Mouse (Mus musculus) limb, embryonic 14.5 days (tissue): ENCODE measurements around the gene Cdkn1c. TPM values are rescaled to one million over a fixed set of nuclear protein-coding genes. Genes with fewer than 3 reads are reported as not detected.

ENCODE experiments used
- ATAC-seq: fragments of 200-750 bp; cut with Nextera tagmentation; 2 replicates; pipeline ENCODE4 v1.8.0; 2017; ENCODE audit warnings: low read depth, moderate number of reproducible peaks, moderate TSS enrichment; ENCODE audit not compliant: low FRiP score
- DNase-seq: peaks from one replicate; pipeline ENCODE4 v3.0.0-alpha.2; 2015; ENCODE audit warnings: low spot score
- H3K27ac ChIP-seq: fragments of 300-500 bp; sonication (generic); replicated peaks from 2 replicates; pipeline ENCODE4 v1.5.1; 2014; ENCODE audit warnings: low read depth, mild to moderate bottlenecking, low read length, moderate library complexity, mixed read lengths
- H3K27me3 ChIP-seq: fragments of 300-500 bp; sonication (generic); 2 replicates; pipeline ENCODE4 v1.6.1; 2014; ENCODE audit warnings: low read length, mixed read lengths; ENCODE audit not compliant: control insufficient read depth, insufficient read depth
- H3K36me3 ChIP-seq: fragments of 300-500 bp; sonication (generic); 2 replicates; pipeline ENCODE4 v1.6.1; 2014; ENCODE audit warnings: mild to moderate bottlenecking, low read length, moderate library complexity, mixed read lengths; ENCODE audit not compliant: control insufficient read depth, insufficient read depth
- H3K4me1 ChIP-seq: fragments of 300-500 bp; sonication (generic); 2 replicates; pipeline ENCODE4 v1.6.1; 2014; ENCODE audit warnings: antibody characterized with exemption, low read length, mixed read lengths; ENCODE audit not compliant: control insufficient read depth, insufficient read depth
- H3K4me2 ChIP-seq: fragments of 300-500 bp; sonication (generic); replicated peaks from 2 replicates; pipeline ENCODE4 v1.6.1; 2014; ENCODE audit warnings: low read depth, mild to moderate bottlenecking, low read length, moderate library complexity; ENCODE audit not compliant: severe bottlenecking
- H3K4me3 ChIP-seq: fragments of 300-500 bp; sonication (generic); replicated peaks from 2 replicates; pipeline ENCODE4 v1.5.1; 2014; ENCODE audit warnings: low read length
- H3K9ac ChIP-seq: fragments of 300-500 bp; sonication (generic); 2 replicates; pipeline ENCODE4 v1.6.1; 2014; ENCODE audit warnings: mild to moderate bottlenecking, low read depth, low read length, moderate library complexity; ENCODE audit not compliant: severe bottlenecking
- H3K9me3 ChIP-seq: fragments of 300-500 bp; sonication (generic); 2 replicates; pipeline ENCODE4 v1.6.1; 2016; ENCODE audit warnings: low read length; ENCODE audit not compliant: control insufficient read depth
- POLR2A ChIP-seq: fragments of 200-500 bp; IDR thresholded peaks from 2 replicates; pipeline ENCODE4 v1.8.0; 2012; ENCODE audit warnings: inconsistent platforms, mild to moderate bottlenecking, moderate library complexity, borderline replicate concordance; ENCODE audit not compliant: insufficient read depth, insufficient read length; ENCODE audit errors: extremely low read depth
- WGBS: fragments of 180-500 bp; shearing (Covaris S2); extraction: QIAGEN DNeasy Blood & Tissue Kit; methylation state at CpG from one replicate; pipeline ENCODE4 v1.1.7; 2014; 5-methylcytosine and 5-hydroxymethylcytosine counted together
- polyA plus RNA-seq, 2 experiments: library from polyadenylated mRNA; depleted of rRNA in 1 of 2; stranded (reverse) in 1 of 2; unstranded in 1 of 2; fragments of >200 nt; fragmentation: Nextera tagmentation in 1 of 2; extraction: Ambion mirVana in 1 of 2; gene quantifications; 2 replicates each; pipeline versions ENCODE4 v1.2.1 to v1.2.3; 2012 to 2014

Cdkn1c gene
- polyA plus RNA-seq, 2 experiments, result 1,240 to 2,200 TPM

- 84% methylated on average over 4 of the region's 4 CpGs for WGBS
- no peak for DNase-seq
- no peak for ATAC-seq
- no peak overlapping the region for H3K4me3 ChIP-seq
- no peak overlapping the region for H3K4me2 ChIP-seq
- H3K4me1 ChIP-seq, result peaks cover 7% of the 10 kb centered on the region; the same call in 1 of the 2 replicates
- H3K36me3 ChIP-seq, result no peaks in the 10 kb centered on the region
- no peak overlapping the region for H3K27ac ChIP-seq
- no peak for TF ChIP-seq POLR2A
- no peaks in the 10 kb centered on the region for H3K9me3 ChIP-seq
- H3K27me3 ChIP-seq, result peaks cover 21% of the 10 kb centered on the region
- H3K9ac ChIP-seq, result no peak overlapping the region
Observed at GRCm38 (mm10) chr7:143498584-143498983, 37.7 kb upstream of the Cdkn1c start.

- H3K36me3 ChIP-seq, result no peaks in the 10 kb centered on the region
- 74% methylated on average over 8 of the region's 8 CpGs for WGBS
- no peaks in the 10 kb centered on the region for H3K4me1 ChIP-seq
- H3K4me2 ChIP-seq, result no peak overlapping the region
- no peak overlapping the region for H3K9ac ChIP-seq
- H3K9me3 ChIP-seq, result no peaks in the 10 kb centered on the region
- TF ChIP-seq POLR2A, result no peak
- no peak for ATAC-seq
- DNase-seq, result no peak
- no peak overlapping the region for H3K4me3 ChIP-seq
- no peak overlapping the region for H3K27ac ChIP-seq
- H3K27me3 ChIP-seq, result peaks cover 3% of the 10 kb centered on the region; the same call in 1 of the 2 replicates
Observed at GRCm38 (mm10) chr7:143495104-143495961, 34.5 kb upstream of the Cdkn1c start.

- Histone ChIP-seq H3K9ac (no peak overlapping the region), H3K9me3 (no peaks in the 10 kb centered on the region), H3K4me3 (no peak overlapping the region), H3K4me2 (no peak overlapping the region), H3K27ac (no peak overlapping the region), H3K27me3 (no peaks in the 10 kb centered on the region), H3K36me3 (no peaks in the 10 kb centered on the region), H3K4me1 (no peaks in the 10 kb centered on the region)
- WGBS, result 72% methylated on average over 6 of the region's 6 CpGs
- TF ChIP-seq POLR2A, result no peak
- ATAC-seq (no peak), DNase-seq (no peak)
Observed at GRCm38 (mm10) chr7:143493616-143494126, 32.8 kb upstream of the Cdkn1c start.

GRCm38 (mm10) chr7:143489735-143490134, 28.9 kb upstream of the Cdkn1c start:
- Histone ChIP-seq H3K4me3 (no peak overlapping the region), H3K36me3 (no peaks in the 10 kb centered on the region), H3K9ac (no peak overlapping the region), H3K27me3 (no peaks in the 10 kb centered on the region), H3K9me3 (no peaks in the 10 kb centered on the region), H3K27ac (no peak overlapping the region), H3K4me1 (no peaks in the 10 kb centered on the region), H3K4me2 (no peak overlapping the region)
- ATAC-seq (no peak), DNase-seq (no peak)
- WGBS, result 80% methylated on average over 6 of the region's 6 CpGs
- TF ChIP-seq POLR2A, result no peak

GRCm38 (mm10) chr7:143482541-143482940, 21.7 kb upstream of the Cdkn1c start:
- no peaks in the 10 kb centered on the region for H3K27me3 ChIP-seq
- no peak overlapping the region for H3K9ac ChIP-seq
- DNase-seq (peak; percentile 28), ATAC-seq (no peak; the same call in 1 of the 2 replicates)
- no peak overlapping the region for H3K4me3 ChIP-seq
- no peak overlapping the region for H3K27ac ChIP-seq
- no peaks in the 10 kb centered on the region for H3K9me3 ChIP-seq
- H3K4me2 ChIP-seq, result no peak overlapping the region
- TF ChIP-seq POLR2A, result no peak
- H3K4me1 ChIP-seq, result no peaks in the 10 kb centered on the region
- no peaks in the 10 kb centered on the region for H3K36me3 ChIP-seq
- 16% methylated on average over 6 of the region's 6 CpGs for WGBS
